Mouse (Mus musculus) adrenal gland, postnatal 36 days (tissue): ENCODE results near the gene Cilp. TPM values are rescaled to one million over a fixed set of nuclear protein-coding genes. Genes with fewer than 3 reads are reported as not detected.
"Not testable (repeated sequence)": the region's sequence is repeated elsewhere in the genome, so short reads cannot be mapped to it uniquely, and the experiment has no call there.

Source experiments
- DNase-seq, 2 experiments: peaks; one replicate each; pipeline ENCODE4 v3.0.0; 2021; ENCODE audit warnings: mixed read lengths in 1 of 2
- long read RNA-seq, 2 experiments: library from polyadenylated mRNA; stranded (forward); transcript quantifications; one replicate each; pipeline ENCODE4 v2.0.0; 2021; ENCODE audit warnings: borderline sequencing depth in 2 of 2
- total RNA-seq, 2 experiments: library from RNA; stranded (reverse); gene quantifications; 2 replicates each; pipeline ENCODE4 v1.2.3; 2021

The Cilp gene
- 1 to 10 TPM; 4.7 to 6.2 TPM for total RNA-seq
- long read RNA-seq, experiment 1, partial matches to known transcripts: 2 of 4 reads
- long read RNA-seq, experiment 1, other reads (novel, unspliced or antisense): 2 of 4 reads
- long read RNA-seq, experiment 2, full-length matches to known transcripts: 1 of 1 reads
- long read RNA-seq, experiment 2, partial matches to known transcripts: 0 of 1 reads
- long read RNA-seq, experiment 2, other reads (novel, unspliced or antisense): 0 of 1 reads

- DNase-seq: no peak
Observed at GRCm38 (mm10) chr9:65264959-65265358, at the start of gene Cilp. Gene Cilp, plus strand, starts transcription at chr9:65265180.

DNA sequence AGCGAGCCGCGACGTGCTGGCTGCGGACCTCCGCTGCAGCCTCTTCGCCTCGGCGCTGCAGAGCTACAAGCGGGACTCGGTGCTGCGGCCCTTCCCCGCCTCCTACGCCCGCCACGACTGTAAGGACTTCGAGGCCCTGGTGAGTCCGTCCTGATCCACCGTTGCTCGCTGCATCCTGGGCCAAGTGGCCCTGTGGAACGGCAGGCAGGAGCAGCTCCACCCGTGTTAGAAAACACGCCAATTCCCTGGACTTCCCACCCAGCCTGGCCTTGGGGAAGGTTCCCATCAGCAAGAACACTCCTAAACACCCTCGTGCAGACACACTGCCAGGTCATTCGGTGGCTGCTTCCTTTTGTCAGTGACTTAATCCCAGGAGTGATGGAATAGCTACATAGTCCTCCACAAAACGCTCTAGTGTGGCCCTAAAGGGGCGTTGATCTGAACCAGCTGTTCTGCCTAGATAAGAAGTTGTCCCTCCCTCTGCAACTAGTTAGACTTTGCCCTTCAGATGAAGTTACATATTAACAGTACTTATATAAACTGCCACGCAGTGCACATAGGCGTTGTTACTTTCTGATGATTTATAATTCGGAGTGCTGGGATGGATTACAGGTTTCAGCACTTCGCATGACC lies 49.4 kb upstream of the Cilp start:
- DNase-seq: no peak

- no peak for DNase-seq
Observed at GRCm38 (mm10) chr9:65216972-65217371, 48.0 kb upstream of the Cilp start.

DNA sequence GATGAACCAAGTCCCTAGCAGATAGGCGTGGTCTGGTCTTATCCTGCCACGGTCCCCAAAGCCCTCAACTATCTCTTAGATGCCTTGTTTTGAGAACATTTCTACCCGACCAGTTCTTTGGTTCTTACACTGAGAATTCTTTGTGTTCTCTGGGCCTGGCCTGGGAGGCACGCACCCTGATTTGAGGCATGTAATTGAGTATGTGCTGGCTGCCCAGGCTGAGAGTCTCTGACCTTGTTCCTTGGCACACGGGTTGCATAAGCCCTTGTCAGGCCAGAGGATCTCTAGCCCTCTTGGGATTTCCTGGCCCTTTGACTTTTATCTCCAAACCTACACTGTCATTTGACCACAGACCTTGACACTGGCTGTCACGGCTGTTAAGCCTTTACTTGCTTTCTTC lies 47.3 kb upstream of the Cilp start:
- DNase-seq: peak; percentile 73 to 76

DNA sequence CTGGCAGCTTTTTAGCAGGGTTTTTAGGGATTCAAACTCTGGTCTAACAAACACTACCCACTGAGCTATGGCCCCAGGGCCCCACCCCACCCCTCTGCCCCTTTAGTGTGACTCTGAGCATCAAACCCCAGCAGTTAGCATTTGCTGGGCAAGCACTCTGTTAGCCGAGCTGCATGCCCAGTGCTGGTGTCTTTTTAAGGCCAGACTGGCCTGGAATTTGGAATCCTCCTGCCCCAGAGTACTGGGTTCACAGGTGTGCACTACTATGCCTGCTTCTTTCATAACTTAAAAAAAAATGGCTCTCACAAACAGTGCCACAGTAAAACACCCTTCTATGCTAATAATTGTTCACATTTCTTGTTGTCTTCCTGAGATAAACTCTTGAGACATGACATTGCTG lies 46.1 kb upstream of the Cilp start:
- no peak for DNase-seq

GRCm38 (mm10) chr9:65220398-65220797 lies 44.6 kb upstream of the Cilp start:
- DNase-seq: not testable (repeated sequence)

DNA sequence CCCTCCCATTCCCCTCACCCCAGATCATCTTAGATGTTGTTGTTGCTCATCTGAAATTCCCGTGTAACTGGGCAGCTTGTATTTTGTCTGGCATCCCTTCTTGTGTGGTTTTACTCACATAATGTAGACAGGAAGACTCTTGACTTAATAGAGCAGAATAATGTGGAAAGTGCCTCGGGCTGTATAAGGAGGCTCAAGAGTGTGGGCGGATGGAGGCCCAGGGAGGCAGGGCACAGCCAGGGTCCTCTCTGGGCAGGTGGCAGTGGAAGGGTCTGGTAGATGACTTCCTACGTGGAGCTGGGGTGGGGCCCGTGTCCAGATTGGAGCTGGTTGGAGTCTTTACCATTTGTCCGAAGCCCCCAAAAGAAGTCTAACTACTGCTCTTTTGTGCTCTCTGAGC lies 41.1 kb upstream of the Cilp start:
- DNase-seq: no peak

GRCm38 (mm10) chr9:65225795-65226194 lies 39.2 kb upstream of the Cilp start:
- no peak for DNase-seq

GRCm38 (mm10) chr9:65230250-65230649 lies 34.7 kb upstream of the Cilp start:
- DNase-seq: no peak

GRCm38 (mm10) chr9:65231284-65231683 lies 33.7 kb upstream of the Cilp start:
- DNase-seq: no peak

GRCm38 (mm10) chr9:65233243-65233985 lies 31.6 kb upstream of the Cilp start:
- DNase-seq: no peak

DNA sequence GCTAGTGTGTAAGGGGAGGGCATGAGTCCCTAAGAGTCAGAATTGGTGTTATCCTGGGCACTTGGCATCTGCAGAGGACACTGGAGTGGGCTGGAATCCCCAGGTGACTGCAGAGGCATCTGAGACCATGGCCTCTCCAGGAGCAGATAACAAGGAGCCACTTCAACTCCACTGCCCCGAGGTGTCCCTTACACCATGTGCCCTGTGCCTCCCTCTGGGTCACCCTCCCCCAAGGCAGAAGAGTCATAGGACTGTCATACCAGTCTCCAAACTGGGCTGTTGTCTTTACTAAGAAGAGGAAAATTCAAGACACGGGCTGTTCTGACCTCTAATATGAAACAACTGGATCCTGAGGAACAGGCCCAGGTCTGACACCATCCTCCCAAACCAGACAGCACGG lies 30.2 kb upstream of the Cilp start:
- no peak for DNase-seq

- DNase-seq: no peak
Observed at GRCm38 (mm10) chr9:65235601-65236000, 29.4 kb upstream of the Cilp start.

DNA sequence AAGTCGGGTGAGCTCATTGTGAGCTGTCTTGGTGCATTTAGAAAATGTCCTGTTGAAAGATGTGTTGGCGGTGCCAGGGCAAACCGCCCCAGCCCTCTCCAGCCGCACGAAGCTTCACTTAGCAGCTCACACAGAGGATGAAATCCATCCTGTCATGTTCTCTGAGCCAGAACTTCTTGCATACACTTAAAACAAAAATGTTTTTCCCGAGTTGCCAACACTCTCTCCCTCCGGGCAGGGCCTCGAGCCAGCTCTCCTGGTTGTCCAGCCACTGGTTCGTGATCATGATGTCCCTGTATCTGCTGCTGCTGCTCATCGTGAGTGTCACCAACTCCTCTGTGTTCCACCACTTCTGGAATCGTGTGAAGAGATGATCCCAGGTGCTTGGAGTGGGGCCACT lies 27.4 kb upstream of the Cilp start:
- no peak for DNase-seq

DNA sequence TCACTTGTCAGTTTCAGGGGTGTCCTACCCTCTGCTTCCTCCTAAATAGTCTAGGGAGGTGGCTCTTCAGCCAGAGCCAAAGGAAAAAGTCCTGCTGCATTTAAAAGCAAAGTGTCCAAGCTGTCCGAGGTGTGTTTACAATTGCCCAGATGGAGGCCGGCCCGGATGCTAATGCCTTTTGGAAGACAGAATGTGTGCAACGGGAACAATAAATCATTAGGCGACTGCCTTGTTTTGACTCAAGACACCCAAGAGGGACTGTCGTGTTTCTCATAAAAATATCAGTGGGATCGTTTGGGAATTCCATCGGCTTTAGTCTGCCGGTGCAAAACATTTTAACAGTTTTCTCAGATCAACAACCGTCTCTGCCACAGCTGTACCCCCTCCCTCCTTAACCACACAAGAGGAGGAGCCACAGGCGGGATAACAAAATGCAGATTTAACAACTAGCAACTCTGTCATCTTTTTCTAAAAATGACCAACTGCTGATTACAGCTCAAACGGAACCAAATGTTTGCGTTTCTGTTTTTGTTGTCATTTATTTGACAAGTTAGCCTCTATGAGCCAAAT lies 26.7 kb upstream of the Cilp start:
- no peak for DNase-seq

DNA sequence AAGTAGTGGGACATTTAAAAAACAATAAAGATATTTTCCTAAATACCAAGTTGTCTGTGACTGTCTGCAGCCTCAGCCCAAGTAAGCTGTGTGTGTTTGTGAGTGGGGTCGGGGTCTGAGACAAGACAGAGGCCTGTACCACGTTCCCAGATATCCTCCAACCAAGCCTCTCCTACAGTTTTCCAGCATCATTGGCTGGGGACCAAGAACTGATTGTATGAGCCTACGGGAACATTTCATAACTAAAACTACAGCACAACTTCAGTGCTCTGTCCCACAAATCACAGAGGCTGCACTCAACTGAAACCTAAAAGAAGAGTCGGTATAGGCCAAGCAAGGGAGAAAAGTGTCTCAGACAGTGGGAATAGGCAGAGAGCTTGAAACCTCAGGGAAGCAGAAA lies 25.8 kb upstream of the Cilp start:
- DNase-seq: no peak

DNA sequence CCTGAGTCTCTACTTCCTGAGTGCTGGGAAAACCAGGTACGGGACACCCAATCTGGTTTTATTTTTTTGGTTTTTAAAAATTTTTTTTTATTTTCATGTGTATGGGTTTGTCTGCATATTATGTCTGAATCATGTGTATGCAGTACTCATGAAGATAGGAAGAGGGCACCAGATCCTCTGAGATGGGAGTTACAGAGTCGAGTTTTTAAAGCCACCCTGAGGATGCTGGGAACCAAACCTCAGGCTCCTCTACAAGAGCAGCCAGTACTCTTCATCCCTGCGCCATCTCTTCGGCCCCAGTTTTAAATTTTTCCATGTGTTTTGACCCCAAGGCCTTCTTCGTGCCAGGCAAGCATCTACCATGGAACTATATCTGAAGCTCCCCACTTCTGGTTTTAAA lies 25.2 kb upstream of the Cilp start:
- no peak for DNase-seq

GRCm38 (mm10) chr9:65240587-65240986 lies 24.4 kb upstream of the Cilp start:
- no peak for DNase-seq

- DNase-seq: no peak
Observed at GRCm38 (mm10) chr9:65241973-65242372, 23.0 kb upstream of the Cilp start.

- no peak for DNase-seq
Observed at GRCm38 (mm10) chr9:65243249-65243648, 21.7 kb upstream of the Cilp start.

- DNase-seq: peak in 1 of 2 experiments; percentile 23
Observed at GRCm38 (mm10) chr9:65244036-65244806, 20.8 kb upstream of the Cilp start.
